42 mouse cellular contexts compared by ENCODE assay signal in the genomic region with DNA sequence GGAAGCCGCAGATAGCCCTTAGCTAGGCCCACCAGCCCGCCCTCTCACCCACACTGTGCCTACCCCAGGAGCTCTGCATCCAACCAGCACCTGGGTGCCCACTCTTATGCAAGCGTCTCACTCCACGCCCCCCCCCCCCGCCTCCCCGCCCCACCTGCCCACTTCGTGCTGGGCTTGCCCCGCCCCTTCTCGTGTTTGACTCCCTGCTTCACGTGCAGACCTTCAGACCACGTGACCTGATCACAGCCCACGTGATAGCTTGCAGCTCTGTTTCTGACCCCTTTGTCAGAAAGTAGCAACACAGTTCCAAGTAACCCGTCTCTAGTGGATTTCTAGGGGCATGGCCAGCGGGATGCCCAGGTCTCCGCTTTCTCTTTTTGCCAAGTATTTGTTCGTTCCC. TPM values are rescaled to one million over a fixed set of nuclear protein-coding genes. Genes with fewer than 3 reads are reported as not detected.
"Had no signal": no experiment of that assay in that cellular context is flagged by ENCODE, and none has a peak within 500 bp of the region (broad histone marks: within the 10 kb centered on the region; RNA-seq: fewer than 3 reads in every experiment).

Gene Sohlh1, minus strand, starts transcription at position 23 of the 400 bp plus-strand sequence.

- H3K27me3 ChIP-seq: hindbrain, embryonic 13.5 days; hindbrain, embryonic 15.5 days; kidney, embryonic 15.5 days; limb, embryonic 12.5 days; liver, embryonic 12.5 days had no signal

- H3K4me2 ChIP-seq: heart, embryonic 12.5 days; hindbrain, embryonic 13.5 days; hindbrain, embryonic 15.5 days; kidney, embryonic 15.5 days; limb, embryonic 12.5 days; liver, embryonic 12.5 days had no signal

- H3K36me3 ChIP-seq: heart, embryonic 10.5 days; heart, embryonic 12.5 days; hindbrain, embryonic 13.5 days; hindbrain, embryonic 15.5 days; kidney, embryonic 15.5 days; limb, embryonic 12.5 days; liver, embryonic 12.5 days had no signal

- H3K9me3 ChIP-seq: heart, embryonic 10.5 days; hindbrain, embryonic 13.5 days; hindbrain, embryonic 15.5 days; kidney, embryonic 15.5 days; limb, embryonic 12.5 days; liver, embryonic 12.5 days had no signal

- H3K4me1 ChIP-seq: heart, embryonic 10.5 days; heart, embryonic 12.5 days; hindbrain, embryonic 13.5 days; hindbrain, embryonic 15.5 days; kidney, embryonic 15.5 days; liver, embryonic 12.5 days had no signal

- H3K9ac ChIP-seq: heart, embryonic 12.5 days; hindbrain, embryonic 13.5 days; hindbrain, embryonic 15.5 days; kidney, embryonic 15.5 days; limb, embryonic 12.5 days; liver, embryonic 12.5 days; liver, embryonic 14.5 days had no signal

- H3K27ac ChIP-seq: gastrocnemius, adult 2 months; heart, embryonic 10.5 days; hindbrain, embryonic 13.5 days; hindbrain, embryonic 15.5 days; hindbrain, postnatal 0 days; kidney, embryonic 15.5 days; kidney, postnatal 0 days; limb, embryonic 12.5 days; liver, embryonic 12.5 days; liver, embryonic 14.5 days had no signal

- DNase-seq: gastrocnemius, adult 2 months; gastrocnemius, postnatal 10 days; gastrocnemius, postnatal 25 days; heart, adult 18-20 months; heart, postnatal 14 days; heart, postnatal 36 days; kidney, adult 11 months; kidney, adult 2 months; kidney, adult 9 months; kidney, postnatal 14 days; kidney, postnatal 36 days; layer of hippocampus, adult 9-11 months; layer of hippocampus, postnatal 36 days had no signal

- H3K4me3 ChIP-seq: gastrocnemius, adult 2 months; heart, embryonic 10.5 days; heart, embryonic 12.5 days; hindbrain, embryonic 13.5 days; hindbrain, embryonic 15.5 days; kidney, embryonic 15.5 days; limb, embryonic 12.5 days; liver, embryonic 12.5 days had no signal

- ATAC-seq: hindbrain, postnatal 0 days; intestine, embryonic 16.5 days; liver, embryonic 12.5 days had no signal

RNA-seq across cellular contexts. Expression of gene Sohlh1, which starts in this region (rescaled TPM):
- total RNA-seq: gastrocnemius, adult 2 months; gastrocnemius, postnatal 10 days; gastrocnemius, postnatal 25 days; gastrocnemius, postnatal 4 days; granulocyte monocyte progenitor cell, adult 5-6 weeks; heart, adult 18-20 months; heart, adult 8-10 months; heart, postnatal 14 days; heart, postnatal 36 days; hematopoietic stem cell, adult 5-6 weeks; hindbrain, postnatal 0 days; layer of hippocampus, adult 18-20 months; layer of hippocampus, adult 8-10 months; layer of hippocampus, postnatal 14 days; layer of hippocampus, postnatal 36 days; left cerebral cortex, adult 18-20 months; left cerebral cortex, adult 8-10 months; left cerebral cortex, postnatal 10 days; left cerebral cortex, postnatal 25 days; left cerebral cortex, postnatal 4 days; liver, adult 2 months had no signal
- polyA plus RNA-seq: heart, embryonic 10.5 days; heart, embryonic 12.5 days; heart, embryonic 14.5 days; heart, embryonic 16.5 days; hindbrain, embryonic 11.5 days; hindbrain, embryonic 13.5 days; hindbrain, embryonic 15.5 days; hindbrain, postnatal 0 days; intestine, embryonic 14.5 days; intestine, embryonic 16.5 days; kidney, embryonic 15.5 days; kidney, postnatal 0 days; large intestine, adult 2 months; liver, adult 2 months; liver, embryonic 12.5 days; liver, embryonic 14.5 days had no signal
